Mouse (Mus musculus): ENCODE results near the gene Aamp.

DNA sequence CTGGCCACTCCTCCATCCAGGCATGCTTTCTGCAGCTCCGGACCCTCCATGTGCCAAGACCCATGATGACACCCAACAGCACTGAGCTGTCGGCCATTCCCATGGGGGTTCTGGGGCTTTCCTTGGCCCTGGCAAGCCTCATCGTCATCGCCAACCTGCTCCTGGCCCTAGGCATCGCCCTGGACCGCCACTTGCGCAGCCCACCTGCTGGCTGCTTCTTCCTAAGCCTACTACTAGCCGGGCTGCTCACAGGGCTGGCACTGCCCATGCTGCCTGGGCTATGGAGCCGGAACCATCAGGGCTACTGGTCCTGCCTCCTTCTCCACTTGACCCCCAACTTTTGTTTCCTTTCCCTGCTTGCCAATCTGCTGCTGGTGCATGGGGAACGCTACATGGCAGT lies 6.0 kb downstream of the Aamp start, which contains the start of gene Gpbar1:
- TF ChIP-seq CTCF (IDR thresholded peaks at IDR 0.05; ENCODE audit: low read depth, low read length) (no peak), POLR2A (IDR thresholded peaks at IDR 0.05; ENCODE audit: extremely low read depth, insufficient read depth, low read length) (no peak)
